Mouse (Mus musculus): ENCODE measurements at regions not wholly inside any gene's neighbourhood (a gene's known extent, or its start where the extent isn't known, plus 50 kb on each side); places are given as distances from the start of the nearest gene placed in this dataset.

DNA sequence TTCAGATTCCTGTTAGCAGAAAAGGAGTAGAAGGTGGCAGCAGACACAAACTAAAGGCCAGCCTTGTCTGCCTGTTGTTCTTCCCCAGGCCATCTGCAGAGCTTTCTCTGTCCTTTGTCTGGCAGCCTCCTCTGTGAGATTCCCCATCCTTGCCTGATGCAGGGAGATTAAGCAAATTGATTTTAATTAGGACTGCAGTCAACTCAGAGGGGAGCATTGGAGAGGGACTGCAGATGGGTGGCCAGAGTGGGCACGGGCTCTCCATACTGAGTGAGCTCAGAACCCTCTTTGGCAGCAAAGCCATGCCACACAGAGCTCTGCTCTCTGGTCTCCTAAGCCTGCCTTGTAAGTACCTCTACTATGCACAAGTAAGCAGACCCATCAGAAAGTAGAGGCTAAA is 158.5 kb downstream of the Maf start:
- no peak for DNase-seq

DNA sequence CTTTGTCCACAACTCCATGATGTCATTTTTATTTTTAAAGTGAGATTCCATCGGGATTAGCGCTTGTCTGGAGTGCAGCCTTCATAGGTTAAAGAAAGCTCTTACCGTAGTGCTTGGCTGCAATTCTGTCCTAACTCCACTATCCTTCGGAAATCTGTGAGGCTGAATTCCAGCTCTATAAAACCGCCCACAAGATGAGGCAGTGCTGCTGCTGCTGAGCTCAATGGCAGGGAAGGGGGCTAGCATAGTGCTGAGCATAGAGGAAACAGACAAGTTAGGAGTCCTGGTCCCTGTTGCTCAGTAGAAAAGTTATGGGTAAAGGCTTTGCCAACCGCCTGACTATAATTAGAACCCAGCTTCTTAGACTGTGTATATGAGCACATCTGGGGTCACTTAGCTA is 163.5 kb downstream of the Maf start:
- no peak for DNase-seq

DNA sequence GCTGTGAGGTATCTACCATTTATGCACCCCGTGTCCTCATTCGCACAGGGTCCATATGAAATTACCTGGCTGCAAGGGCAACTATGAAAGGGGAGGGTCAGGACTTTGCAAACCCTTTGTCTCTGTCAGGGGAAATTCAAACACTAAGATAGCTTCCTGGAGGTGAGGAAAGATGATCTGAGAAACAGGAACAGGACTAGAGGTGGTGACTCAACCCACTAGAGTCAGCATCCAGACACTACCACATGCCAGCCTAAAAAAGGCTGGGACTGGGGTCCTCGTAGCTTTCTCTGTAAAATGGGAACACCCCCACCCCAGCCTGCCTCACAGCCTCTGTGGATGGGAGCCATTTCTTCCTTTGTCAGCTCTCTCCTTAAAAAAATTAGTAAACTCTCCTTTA is 164.7 kb downstream of the Maf start:
- DNase-seq, result no peak

GRCm38 (mm10) chr8:115539600-115539999 is 168.0 kb downstream of the Maf start:
- no peak for DNase-seq

DNA sequence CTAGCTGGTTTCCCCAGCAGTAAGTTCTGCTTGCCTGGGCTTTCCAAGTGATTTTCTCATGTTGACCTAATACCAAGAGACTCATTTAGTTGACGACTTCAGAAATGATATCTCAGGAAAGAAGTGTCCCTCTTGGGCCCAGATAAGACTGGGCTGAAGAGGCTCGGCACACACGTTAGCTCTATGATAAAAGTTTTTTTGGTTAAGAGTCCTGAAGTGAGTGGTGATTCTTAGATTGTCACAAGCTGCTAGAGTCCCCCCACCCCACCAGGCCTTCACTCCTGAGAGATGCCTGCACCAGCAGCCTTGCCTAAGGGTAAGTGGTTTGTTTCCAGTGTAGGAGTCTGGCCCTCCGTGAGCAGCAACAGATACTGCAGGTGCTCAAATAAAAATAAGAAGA is 169.4 kb downstream of the Maf start:
- DNase-seq, result no peak

GRCm38 (mm10) chr8:115537761-115538160 is 169.8 kb downstream of the Maf start:
- no peak for DNase-seq

DNA sequence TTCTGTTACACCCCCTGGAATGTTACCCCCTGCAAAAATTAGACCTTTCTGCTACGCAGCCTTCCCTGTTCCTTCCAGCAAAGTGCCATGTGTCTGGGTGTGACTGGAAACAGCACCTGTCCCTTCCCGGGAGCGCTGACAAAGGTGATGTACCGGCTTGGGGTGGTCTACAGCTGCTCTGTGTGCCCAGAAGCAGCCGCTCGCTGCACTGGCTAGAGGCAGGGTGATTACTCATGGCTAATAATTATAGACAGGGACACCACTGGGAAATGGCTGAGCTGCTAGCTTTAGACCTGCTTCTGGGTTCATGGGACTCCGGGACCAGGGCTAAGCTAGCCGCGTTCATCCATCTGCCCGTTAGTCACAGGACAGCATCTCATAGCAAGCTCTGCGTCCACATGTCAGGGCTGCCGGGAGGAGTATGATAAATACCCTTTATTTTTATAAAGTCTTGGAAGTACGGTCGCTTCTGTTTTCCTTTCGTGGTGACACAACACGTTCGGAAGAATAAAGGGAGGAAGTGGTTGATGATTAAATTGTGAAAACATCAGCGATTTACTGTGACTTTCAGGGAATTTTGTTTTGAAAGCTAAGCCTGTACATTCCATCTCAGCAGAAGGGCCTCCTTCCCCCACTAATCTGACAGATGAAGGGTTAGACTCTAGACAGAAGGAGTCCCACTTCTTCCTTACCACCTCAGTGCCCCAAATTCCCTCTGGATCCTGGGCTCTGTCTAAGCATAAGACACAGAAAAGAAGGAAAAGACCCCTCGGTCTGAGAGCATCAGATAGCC is 170.8 kb downstream of the Maf start:
- DNase-seq, result no peak

- DNase-seq, result no peak
Observed at GRCm38 (mm10) chr8:115536001-115536400, 171.6 kb downstream of the Maf start.

GRCm38 (mm10) chr8:115534030-115534429 is 173.6 kb downstream of the Maf start:
- DNase-seq, result no peak

GRCm38 (mm10) chr8:115531343-115531742 is 176.3 kb downstream of the Maf start:
- no peak for DNase-seq

- peak; percentile 12 for DNase-seq
Observed at GRCm38 (mm10) chr8:115529568-115530342, 177.8 kb downstream of the Maf start.

DNA sequence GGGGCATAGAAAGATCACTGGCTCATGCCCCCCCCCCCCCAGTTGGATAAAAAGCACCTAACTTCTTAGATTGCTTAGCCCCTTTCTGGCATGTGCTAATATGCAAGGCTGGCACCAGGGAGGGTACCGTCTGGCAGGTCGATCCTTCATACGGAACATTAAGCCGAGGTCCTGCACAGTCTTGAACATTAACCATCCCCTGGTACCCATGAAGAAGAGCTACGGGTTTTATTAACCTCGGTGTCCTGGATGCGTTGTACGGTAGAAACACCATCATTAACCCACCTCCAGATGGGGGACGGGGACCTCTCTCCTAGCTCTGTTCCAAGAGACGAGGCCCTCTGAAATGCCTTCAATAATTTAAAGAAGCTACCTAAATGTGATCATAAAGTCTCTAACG is 178.7 kb downstream of the Maf start:
- DNase-seq, result no peak

GRCm38 (mm10) chr8:115525149-115525548 is 182.4 kb downstream of the Maf start:
- DNase-seq, result no peak

DNA sequence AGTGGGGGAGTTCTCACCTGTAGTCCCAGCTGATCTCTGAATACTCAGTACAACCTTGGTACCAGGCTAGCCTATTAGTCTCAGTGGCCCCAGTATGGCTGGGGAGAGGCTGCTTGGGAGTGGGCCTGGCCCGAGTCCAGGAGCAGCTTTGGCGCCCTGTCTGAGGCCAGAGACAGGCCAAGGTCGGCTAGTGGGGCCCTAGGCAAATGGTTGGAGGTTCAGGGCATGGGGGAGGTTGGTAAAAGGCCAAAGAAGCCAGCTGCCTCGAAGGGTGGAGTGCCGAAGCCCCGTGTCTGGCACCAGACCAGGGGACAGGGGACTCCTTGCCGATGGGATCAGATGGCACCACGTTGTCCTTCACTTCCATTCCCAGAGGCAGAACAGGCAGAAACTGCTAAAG is 182.9 kb downstream of the Maf start:
- no peak for DNase-seq

- no peak for DNase-seq
Observed at GRCm38 (mm10) chr8:115522527-115522926, 185.1 kb downstream of the Maf start.

- no peak for DNase-seq
Observed at GRCm38 (mm10) chr8:115515647-115516046, 191.9 kb downstream of the Maf start.

DNA sequence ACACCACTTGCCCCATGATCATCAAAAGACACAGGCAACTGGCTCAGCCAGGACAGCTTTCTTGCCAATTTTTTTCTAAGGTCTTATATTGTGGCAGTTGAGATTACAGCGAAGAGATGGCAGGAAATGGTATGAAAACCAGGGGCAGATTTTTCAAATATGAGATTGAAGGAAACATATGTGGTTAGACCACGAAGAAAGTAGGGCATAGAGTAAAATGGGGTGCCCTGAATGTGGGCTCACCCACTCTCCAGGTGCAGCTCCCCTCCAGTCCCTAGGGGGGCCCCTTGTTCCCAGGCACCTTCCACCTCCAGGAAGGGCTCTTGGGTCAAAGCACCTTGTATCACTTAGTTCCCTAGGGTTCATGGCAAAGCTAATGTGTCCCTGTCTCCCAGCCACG is 193.1 kb downstream of the Maf start:
- DNase-seq, result no peak

GRCm38 (mm10) chr8:115507180-115507579 is 200.4 kb downstream of the Maf start:
- no peak for DNase-seq

DNA sequence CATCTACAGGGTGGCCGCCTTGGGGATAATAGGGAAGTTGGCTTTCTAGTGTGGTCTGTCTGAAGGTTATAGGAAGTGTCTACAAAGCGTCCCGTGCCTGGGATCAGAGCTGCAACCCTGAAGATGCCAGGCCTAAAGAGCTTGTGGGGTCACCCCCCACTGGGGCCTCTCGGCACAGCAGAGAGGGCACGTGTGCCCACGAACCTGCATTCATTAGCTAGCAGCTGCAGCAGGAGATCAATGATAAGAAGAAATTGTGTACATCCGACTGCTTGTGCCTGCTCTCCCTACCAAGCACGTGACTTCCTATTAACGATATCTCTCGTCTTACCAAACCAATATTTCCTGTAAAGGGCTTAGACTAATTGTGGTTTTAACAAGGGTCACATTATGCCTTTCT is 200.9 kb downstream of the Maf start:
- no peak for DNase-seq

DNA sequence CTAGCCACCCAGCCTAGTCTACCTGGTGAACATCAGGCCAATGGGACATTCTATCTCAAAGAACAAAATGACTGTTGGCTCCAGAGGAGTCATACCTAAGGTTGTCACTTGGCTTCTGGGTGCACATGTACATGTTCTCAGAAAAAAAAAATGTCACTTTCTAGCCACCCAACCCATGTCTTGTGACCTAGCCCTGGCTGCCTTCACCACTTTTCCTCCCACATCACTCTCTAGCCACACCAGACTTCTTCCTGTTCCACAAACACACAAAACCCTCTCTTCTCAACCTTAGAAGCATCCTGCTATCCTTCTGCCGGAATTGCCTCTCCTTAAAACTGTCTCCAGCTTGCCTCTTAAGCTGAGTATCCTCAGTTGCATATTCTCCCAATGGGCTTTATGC is 211.6 kb downstream of the Maf start:
- no peak for DNase-seq

DNA sequence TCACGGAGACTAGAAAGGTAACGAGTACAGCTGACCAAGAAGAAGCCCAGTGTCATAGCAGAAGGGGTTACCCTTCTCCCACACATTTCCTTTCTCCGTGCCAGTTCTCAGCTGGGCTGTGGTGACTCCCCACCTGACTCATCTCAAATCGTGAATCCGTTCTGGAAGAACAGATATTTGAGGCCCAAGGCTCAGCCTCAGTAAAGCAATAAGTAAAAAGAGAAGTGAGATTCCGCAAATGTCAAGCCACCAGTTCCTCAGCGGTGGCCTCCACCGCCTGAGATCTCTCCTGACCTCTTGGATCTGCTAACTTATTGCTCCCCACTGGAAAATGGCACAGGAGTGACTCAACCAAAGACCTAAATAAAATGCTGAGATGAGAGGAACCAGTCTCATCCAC is 213.2 kb downstream of the Maf start:
- no peak for DNase-seq

DNA sequence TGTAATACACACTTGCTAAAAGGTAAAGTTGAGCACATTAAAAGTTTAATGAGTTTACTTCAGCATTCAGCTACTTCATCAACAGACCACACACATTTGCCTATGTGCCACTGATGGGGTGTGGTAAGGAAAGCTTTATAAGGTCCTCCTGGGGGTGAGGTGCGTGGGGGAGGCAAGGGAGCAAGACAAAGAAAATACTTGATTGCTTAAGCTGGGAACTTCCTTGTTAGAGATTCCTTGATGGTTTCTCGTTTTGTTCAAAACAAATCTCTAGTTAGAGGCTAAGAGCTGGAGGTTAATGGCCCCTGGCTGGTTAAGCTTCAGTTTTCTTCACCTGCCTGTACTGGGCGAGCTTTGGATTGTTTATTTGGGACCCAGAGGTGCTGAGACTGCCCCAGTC is 220.7 kb downstream of the Maf start:
- no peak for DNase-seq

DNA sequence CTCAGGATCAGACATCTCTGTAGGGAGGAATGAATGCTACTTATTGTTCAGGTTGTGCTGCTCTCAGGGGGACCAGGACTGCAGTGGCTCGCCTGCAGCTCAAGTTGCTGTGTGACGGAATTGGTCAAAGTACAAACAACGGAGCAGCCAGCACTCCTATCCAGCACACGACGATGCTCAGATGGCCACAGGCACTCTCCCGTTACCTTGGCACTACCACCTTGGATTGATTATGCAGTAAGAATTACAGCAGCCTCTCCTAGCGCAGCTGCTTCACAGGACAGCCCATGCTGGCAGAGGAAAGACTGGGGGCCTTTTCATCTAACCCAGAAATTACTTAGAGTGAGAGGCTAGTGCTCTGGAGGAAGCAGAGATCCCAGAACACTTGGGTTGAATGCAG is 226.5 kb downstream of the Maf start:
- DNase-seq, result no peak

GRCm38 (mm10) chr8:115478406-115479060 is 229.1 kb downstream of the Maf start:
- DNase-seq, result no peak
